Mouse (Mus musculus): Measurements from ENCODE around the gene Csrnp1.

GRCm38 (mm10) chr9:120029880-120030279 is 45.4 kb upstream of the Csrnp1 start:
- TF ChIP-seq CTCF (IDR thresholded peaks at IDR 0.05; ENCODE audit: insufficient read depth, low read depth, low read length) (no peak), POLR2A (IDR thresholded peaks at IDR 0.05; ENCODE audit: insufficient read depth, low read depth, low read length) (no peak)
